Mouse (Mus musculus) right cerebral cortex, postnatal 25 days (tissue): Measurements from ENCODE around the gene Prkch.

Experiments
- DNase-seq: peaks from one replicate; pipeline ENCODE4 v3.0.0; 2022

Gene Prkch

GRCm38 (mm10) chr12:73687077-73688035 is 102.8 kb downstream of the Prkch start:
- DNase-seq: no peak

- no peak for DNase-seq
These were observed 107.7 kb downstream of the Prkch start for GRCm38 (mm10) chr12:73692321-73692720.

- DNase-seq: peak; percentile 41
These were observed 108.8 kb downstream of the Prkch start for GRCm38 (mm10) chr12:73693347-73693746.

GRCm38 (mm10) chr12:73694690-73695089 is 110.1 kb downstream of the Prkch start:
- no peak for DNase-seq

GRCm38 (mm10) chr12:73695110-73695509 is 110.5 kb downstream of the Prkch start:
- no peak for DNase-seq

GRCm38 (mm10) chr12:73696084-73696483 is 111.5 kb downstream of the Prkch start:
- no peak for DNase-seq

- no peak for DNase-seq
These were observed 112.3 kb downstream of the Prkch start for GRCm38 (mm10) chr12:73696946-73697345.

- no peak for DNase-seq
These were observed 113.8 kb downstream of the Prkch start for GRCm38 (mm10) chr12:73698436-73698835.

GRCm38 (mm10) chr12:73698841-73699240 is 114.2 kb downstream of the Prkch start:
- DNase-seq: no peak

- peak; percentile 14 for DNase-seq
These were observed 115.0 kb downstream of the Prkch start for GRCm38 (mm10) chr12:73699471-73700186.

- DNase-seq: no peak
These were observed 116.0 kb downstream of the Prkch start for GRCm38 (mm10) chr12:73700544-73701069.

- no peak for DNase-seq
These were observed 117.4 kb downstream of the Prkch start for GRCm38 (mm10) chr12:73701999-73702398.

- no peak for DNase-seq
These were observed 119.8 kb downstream of the Prkch start for GRCm38 (mm10) chr12:73704382-73704781.

- DNase-seq: peak; percentile 35
These were observed 120.6 kb downstream of the Prkch start for GRCm38 (mm10) chr12:73705097-73705690.

- DNase-seq: no peak
These were observed 123.9 kb downstream of the Prkch start for GRCm38 (mm10) chr12:73708498-73708897.

- DNase-seq: peak; percentile 33
These were observed 124.3 kb downstream of the Prkch start for GRCm38 (mm10) chr12:73708920-73709319.

GRCm38 (mm10) chr12:73710846-73711245 is 126.2 kb downstream of the Prkch start:
- DNase-seq: no peak

- DNase-seq: no peak
These were observed 127.5 kb downstream of the Prkch start for GRCm38 (mm10) chr12:73712122-73712521.

- DNase-seq: no peak
These were observed 130.0 kb downstream of the Prkch start for GRCm38 (mm10) chr12:73714589-73714988.

GRCm38 (mm10) chr12:73715331-73715730 is 130.7 kb downstream of the Prkch start:
- no peak for DNase-seq

GRCm38 (mm10) chr12:73715954-73716731 is 131.5 kb downstream of the Prkch start:
- no peak for DNase-seq

- no peak for DNase-seq
These were observed 133.4 kb downstream of the Prkch start for GRCm38 (mm10) chr12:73718036-73718435.
